Mouse (Mus musculus) right cerebral cortex, postnatal 36 days (tissue): ENCODE measurements around the gene Anxa6.
A peak's percentile ranks its signal among the peaks of the same experiment; 100 is the strongest.

ENCODE experiments used
- DNase-seq, 2 experiments: peaks; one replicate each; pipeline ENCODE4 v3.0.0; 2022; ENCODE audit warnings: low spot score in 2 of 2, mixed read lengths in 1 of 2

Anxa6 gene

DNA sequence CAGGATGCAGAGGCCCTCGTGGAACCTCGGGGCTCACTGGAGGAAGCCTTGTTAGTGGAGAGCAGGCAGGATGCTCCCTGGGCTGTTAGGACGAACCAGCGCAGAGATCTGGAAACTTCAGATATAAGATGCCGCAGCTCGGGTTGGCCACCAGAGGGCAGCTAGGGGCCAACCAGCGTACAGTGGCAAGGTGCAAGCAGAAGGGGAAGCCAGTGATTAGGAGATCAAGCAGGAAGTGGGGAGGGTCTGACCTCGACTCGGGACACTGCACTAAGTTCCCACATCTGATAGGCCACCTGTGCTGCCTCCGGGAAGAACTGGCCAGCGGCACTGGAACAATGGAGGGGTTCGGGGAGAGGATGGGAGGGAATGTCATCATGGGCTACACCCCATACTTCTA is 35.0 kb downstream of the Anxa6 start:
- DNase-seq = peak; percentile 47 to 50

- no peak for DNase-seq
Observed at GRCm38 (mm10) chr11:54996176-54996575, 37.1 kb downstream of the Anxa6 start.

GRCm38 (mm10) chr11:54989920-54990319 is 43.3 kb downstream of the Anxa6 start:
- no peak for DNase-seq

DNA sequence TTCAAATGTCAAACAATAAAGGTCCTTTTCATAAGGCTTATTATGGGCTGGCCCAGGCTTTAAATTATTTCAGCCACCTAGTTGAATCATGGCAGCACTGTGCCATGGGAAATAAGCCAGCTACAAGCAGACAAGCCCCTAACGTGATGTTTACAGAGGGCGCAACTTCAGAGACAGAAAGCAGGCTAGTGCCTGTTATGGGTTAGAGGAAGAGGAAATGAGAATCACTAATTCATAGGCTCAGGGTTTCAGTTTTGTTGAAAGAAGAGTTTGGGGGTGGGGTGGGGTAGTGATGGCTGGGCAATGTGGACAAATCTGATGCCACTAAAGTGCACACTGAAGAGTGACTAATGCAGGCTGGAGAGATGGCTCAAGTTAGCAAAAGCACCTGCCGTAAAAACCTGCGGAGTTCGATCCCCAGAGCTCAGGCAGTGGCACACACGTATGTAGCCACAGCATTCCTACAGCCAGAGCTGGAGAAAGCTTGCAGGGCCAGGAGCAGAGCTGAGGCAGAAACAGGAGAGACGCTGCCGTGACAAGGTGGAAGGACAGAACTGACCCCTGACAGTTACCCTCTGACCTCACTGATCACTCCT is 44.4 kb downstream of the Anxa6 start:
- no peak for DNase-seq

DNA sequence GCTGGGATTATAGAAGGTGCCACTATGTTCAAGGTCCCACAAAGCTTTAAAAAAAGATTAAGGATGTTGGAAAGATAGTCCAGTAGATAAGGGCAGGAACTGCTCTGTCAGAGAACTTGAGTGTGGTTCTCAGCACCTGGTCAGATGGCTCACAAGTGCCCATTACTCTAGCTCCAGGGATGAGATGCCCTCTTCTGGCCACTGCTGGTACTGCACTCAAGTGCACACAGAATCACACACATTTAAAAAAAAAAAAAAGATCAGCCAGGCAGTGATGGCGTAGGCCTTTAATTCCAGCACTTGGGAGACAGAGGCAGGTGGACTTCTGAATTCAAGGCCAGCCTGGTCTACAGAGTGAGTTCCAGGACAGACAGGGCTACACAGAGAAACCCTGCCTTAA is 45.3 kb downstream of the Anxa6 start:
- no peak for DNase-seq

DNA sequence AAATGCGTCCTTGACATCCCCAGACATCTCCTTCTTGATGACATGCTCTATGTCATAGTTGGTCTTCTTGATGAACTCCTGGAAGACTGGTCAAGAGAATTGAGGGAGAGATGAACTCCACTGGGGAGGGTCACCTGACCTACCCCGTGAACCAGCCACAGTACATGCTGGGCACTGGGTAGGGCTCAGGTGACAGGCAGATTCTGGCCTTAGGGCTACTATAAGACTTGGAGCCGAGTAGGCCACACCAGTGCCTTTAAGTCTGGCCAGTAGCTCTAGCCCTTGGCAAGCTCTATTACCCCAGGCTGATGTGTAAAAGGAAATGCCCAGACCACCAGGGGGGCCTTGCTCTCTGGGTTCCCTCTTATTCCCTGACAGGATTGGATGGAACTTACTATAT is 48.2 kb downstream of the Anxa6 start:
- DNase-seq = no peak

DNA sequence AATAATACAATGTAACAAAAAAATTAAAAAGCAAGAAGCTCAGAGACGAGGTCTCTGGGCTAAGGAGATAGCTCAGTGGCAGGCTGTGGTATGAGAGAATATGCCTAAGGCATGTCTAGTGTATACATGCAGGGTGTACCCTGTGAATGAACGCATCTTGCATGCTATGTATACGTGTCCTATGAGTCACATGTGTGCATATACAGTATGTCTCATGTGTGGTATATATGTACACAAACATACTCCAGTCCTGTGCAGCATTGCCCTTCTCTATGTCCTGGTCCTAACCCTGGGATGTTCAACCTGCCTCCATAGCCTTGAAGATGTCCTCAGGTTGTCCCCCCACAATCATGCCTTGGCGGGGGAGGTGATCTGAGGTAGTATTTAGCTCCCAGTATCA is 48.7 kb downstream of the Anxa6 start:
- DNase-seq = no peak

GRCm38 (mm10) chr11:54984085-54984484 is 49.2 kb downstream of the Anxa6 start:
- DNase-seq = peak; percentile 51 to 54

GRCm38 (mm10) chr11:54982520-54982919 is 50.7 kb downstream of the Anxa6 start:
- no peak for DNase-seq

DNA sequence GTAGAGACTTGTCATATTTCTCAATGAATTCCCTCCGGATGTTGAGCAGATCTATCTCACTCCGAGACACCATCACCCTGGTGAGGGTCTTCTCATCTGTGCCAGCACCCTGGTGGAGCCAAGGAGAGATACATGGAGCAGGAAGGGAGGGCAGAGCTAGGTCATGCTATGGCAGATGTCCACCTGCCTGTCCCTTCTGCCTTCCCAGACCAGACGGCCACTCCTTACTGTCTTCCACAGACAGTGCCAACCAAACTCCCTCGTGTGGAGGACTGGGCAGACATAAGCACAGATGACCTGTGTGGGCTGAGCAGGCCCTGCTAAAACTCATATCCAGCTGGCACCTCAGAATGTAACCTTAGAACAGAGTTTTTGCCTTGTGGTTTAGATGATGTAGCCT is 51.6 kb downstream of the Anxa6 start:
- no peak for DNase-seq

DNA sequence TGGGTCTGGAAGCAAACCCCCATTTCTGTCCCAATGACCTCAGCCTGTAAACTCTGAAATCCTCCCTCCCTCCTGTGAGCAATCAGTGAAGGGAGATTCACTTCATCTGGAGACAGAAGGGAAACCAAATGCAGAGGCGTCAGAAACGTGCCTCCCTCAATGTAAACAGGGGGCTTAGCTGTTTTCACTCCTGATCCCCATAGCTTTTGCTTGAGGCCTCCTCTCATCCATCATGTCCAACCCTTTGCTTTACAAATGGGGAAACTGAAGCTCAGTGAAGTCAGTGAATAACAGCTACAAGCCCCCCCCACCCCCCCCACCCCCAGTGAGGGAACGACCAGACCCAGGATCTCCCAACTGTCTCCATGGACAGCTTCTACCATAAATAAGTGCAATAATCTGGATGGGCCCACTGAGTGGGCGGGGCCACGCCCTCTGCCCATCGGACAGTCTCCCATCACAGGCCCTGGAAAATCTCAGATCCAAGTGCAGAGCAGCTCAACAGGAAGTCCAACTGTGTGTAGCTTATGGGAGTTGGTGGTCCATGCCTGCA is 55.8 kb downstream of the Anxa6 start:
- no peak for DNase-seq

DNA sequence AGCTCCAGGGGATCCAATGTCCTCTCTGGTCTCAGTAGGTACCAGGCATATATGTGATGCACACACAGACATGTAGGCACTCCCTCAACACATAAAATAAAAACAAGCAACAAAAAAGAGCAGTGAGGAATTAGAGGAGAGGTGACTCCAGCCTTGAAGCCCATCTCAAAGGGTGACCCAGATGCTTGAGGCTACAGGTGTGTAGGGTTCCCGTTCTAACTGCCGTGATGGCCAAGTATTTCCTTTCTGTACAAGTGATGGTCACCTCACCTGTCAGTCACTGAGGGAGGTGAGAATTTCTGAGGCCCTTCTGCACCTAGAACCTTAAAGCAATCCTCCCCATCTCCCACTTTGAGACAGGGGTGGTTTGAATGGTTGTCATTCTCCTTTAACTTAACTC is 56.9 kb downstream of the Anxa6 start:
- no peak for DNase-seq

DNA sequence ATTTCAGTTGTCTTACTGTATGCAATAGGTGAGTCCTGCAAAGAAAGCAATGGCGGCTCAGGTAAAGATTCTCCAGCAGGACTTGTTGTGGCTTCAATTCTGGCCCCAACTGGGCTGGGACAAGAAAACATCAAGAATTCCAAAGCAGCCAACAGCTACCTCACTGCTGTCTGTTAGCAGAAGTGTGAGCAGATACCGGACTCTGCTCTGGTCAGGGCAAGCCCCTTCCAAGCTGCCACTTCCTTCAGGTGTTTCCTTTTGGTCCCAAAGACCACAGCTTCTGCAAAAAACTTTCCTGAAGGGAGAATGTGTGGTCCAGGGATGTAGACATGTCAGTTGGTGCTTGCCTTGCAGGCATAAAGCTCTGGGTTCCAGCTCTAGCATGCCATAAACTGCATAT is 57.5 kb downstream of the Anxa6 start:
- no peak for DNase-seq

- DNase-seq = no peak
Observed at GRCm38 (mm10) chr11:54975340-54975739, 57.9 kb downstream of the Anxa6 start.

DNA sequence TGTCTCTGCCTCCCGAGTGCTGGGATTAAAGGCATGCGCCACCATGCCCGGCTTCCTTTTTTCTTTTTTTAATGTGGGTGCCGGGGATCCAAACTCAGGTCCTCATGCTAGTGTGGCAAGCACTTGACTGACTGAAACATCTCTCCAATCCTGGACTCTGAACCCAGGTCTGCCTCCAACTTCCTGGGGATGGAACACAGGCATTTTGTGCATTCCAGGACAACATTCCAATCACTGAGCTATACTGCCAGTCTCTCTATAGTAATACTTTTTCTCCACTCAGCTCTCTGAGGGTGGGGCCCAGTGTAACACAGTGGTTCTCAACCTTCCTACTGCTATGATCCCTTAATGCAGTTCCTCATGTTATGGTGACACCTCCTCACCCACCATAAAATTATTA is 58.6 kb downstream of the Anxa6 start:
- DNase-seq = no peak

DNA sequence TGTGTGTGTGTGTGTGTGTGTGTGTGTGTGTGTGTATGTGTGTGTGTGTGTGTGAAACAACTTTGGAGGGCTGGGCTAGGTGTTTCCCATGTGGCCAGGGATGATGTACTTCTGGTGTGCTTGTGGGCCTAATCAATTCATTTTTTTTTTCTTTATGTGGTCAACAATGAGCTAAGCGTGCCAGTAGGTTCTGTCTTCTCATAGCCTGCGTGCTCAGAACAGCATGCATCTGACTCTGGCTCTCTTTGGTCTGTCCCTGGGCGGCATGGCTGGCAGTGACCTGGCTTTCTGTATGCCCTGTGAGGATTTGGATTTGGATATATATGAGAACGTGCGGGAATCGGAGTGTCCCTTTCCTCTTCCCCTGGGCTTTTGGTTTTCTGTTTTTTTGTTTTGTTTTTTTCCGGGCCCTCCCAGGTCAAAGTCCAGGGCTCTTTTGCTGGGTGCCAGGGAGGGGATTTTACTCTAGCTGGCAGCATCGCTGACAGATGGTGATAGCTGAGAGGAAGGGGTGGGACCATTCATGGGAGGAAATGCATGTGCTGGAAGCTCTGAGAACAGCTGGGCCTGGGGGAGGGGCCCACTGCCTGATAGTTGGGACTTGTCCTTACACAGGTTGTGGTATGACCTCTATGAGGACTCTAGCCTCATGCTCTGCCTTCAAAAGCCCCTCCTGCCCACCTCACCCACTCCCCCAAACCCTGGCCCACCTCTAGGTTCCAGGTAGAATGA is 59.6 kb downstream of the Anxa6 start:
- DNase-seq = no peak

DNA sequence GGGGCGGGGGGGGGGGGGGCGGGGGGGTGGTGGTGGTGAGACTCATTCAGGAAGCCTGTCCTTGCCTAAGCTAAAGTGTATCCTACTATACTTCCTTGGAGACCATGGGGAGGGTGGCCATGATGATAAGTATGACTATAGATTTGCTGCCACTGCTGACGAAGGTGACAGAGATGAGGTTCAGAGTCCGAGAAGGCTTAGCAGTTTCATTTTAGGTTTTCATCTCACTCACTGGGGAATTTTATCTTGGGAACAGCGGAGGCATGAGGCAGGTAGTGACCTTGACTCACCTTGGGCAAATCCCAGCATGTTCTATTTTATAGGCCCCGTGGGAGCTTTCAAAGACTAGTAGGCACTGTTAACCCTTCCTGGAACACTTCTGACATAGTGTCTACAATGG is 60.5 kb downstream of the Anxa6 start:
- DNase-seq = no peak

- no peak for DNase-seq
Observed at GRCm38 (mm10) chr11:54972049-54972723, 61.1 kb downstream of the Anxa6 start.

GRCm38 (mm10) chr11:54971365-54972048 is 61.7 kb downstream of the Anxa6 start:
- no peak for DNase-seq

GRCm38 (mm10) chr11:54965234-54965633 is 68.0 kb downstream of the Anxa6 start:
- DNase-seq = no peak

DNA sequence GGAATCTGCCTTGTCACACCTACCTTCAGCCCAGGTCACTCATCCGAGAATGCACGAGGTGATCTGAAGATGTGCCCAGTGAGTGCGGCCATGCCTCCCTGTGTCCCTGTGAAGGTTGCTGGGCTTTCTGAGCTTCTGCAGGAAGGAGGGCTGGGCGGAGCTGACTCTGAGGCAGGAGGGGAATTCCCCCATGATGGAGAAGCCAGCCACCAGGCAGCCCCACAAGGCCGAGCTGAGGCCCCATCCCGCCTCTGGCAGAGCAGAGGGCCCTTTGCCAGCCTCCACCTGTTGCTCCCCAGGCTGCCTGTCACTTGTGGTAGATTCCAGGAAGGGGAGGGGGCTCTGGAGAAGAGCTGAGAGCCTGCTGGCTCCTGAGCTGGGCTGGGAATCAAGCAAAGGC is 70.4 kb downstream of the Anxa6 start, which contains the start of gene Tnip1:
TSS of gene Tnip1 (minus strand) at position 108 of the 400 bp plus-strand sequence.
- DNase-seq = no peak

DNA sequence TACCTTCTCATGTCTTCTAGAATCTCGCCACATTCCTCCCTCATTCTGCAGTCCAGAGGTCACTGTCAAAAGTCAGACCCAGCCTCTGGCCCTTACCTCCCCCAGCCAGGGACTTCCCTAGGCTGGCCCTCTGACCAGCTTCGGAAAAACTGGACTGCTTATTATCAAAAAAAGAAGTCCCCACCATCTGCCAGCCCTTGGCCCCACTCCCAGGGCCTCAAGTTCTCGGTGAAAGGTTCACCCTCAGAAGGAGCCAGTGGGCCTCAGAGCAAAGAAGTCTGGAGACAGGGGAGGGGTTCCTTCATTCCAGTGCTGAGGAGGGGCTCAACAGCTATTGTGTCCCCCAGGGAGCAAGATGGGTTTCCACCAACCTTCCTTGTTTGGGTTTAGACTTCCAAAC is 71.3 kb downstream of the Anxa6 start:
- no peak for DNase-seq
